ENCODE assay signal across 19 mouse cellular contexts in the genomic region with DNA sequence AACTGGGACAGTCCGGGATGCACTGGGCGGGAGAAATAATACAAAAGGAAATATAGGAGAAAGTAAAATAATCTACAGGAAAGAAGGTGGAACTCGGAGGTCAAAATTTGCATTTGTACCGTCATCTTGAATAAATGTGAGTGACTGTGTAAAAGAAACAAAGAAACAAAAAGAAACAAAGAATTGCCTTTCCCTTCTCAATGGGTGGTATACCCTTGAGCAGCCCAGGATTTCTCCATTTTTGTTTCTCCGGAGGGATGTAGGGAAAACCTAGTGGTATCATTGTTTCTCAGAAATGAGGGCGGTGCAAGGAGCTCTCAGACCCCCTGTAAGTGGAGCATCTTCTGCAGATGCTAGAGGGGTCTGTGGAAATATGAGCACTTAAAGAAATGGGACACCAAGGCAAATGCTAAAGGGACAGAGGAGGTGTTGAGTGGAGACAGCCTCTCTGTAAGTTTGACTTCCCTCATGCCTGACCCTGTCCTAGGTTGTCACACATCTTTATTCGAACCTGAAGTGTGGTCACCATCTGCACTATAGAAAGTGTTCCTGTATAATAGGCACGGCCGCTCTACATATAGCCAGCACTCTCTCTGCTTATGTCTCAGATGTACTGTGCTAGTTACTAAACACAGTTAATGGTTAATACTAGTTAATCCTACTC. TPM values are rescaled to one million over a fixed set of nuclear protein-coding genes. Genes with fewer than 3 reads are reported as not detected.
"Had no signal": no experiment of that assay in that cellular context is flagged by ENCODE, and none has a peak within 500 bp of the region (broad histone marks: within the 10 kb centered on the region; RNA-seq: fewer than 3 reads in every experiment).

No protein-coding gene starts in this region.

- H3K9me3 ChIP-seq: liver, embryonic 13.5 days; liver, embryonic 15.5 days; lung, embryonic 15.5 days; neural tube, embryonic 12.5 days had no signal

- DNase-seq: liver, embryonic 13.5 days; liver, postnatal 0 days; lung, adult 2 months; lung, postnatal 14 days; lung, postnatal 36 days; midbrain, embryonic 14.5 days; right cerebral cortex, postnatal 25 days; right cerebral cortex, postnatal 4 days; spleen, adult 18-20 months; thymus, adult 18-20 months; thymus, postnatal 14 days; thymus, postnatal 36 days had no signal

- H3K27ac ChIP-seq: liver, embryonic 13.5 days; liver, embryonic 15.5 days; lung, embryonic 15.5 days; macrophage; midbrain, embryonic 12.5 days; neural tube, embryonic 12.5 days had no signal

- H3K4me3 ChIP-seq: liver, embryonic 13.5 days; liver, embryonic 15.5 days; lung, embryonic 15.5 days; megakaryocyte, embryonic 14.5 days; midbrain, embryonic 12.5 days; myocyte; neural tube, embryonic 12.5 days had no signal

- H3K9ac ChIP-seq: liver, embryonic 13.5 days; liver, embryonic 15.5 days; liver, postnatal 0 days; lung, embryonic 15.5 days; midbrain, embryonic 12.5 days; neural tube, embryonic 12.5 days had no signal

- H3K4me1 ChIP-seq: liver, embryonic 13.5 days; liver, embryonic 15.5 days; megakaryocyte, embryonic 14.5 days; midbrain, embryonic 12.5 days; neural tube, embryonic 12.5 days had no signal

- H3K36me3 ChIP-seq: liver, embryonic 13.5 days; liver, embryonic 15.5 days; lung, embryonic 15.5 days; midbrain, embryonic 12.5 days; neural tube, embryonic 12.5 days had no signal

- H3K27me3 ChIP-seq: liver, embryonic 13.5 days; liver, embryonic 15.5 days; lung, embryonic 15.5 days; midbrain, embryonic 12.5 days; neural tube, embryonic 12.5 days had no signal

RNA-seq across cellular contexts. Expression of gene Hmga2, which starts 45.8 kb away (rescaled TPM):
- polyA plus RNA-seq: lung, adult 2 months had no signal
